Mouse (Mus musculus): Measurements from ENCODE around the gene Ppp1ca. TPM values are rescaled to one million over a fixed set of nuclear protein-coding genes. Genes with fewer than 3 reads are reported as not detected.

Ppp1ca gene
- polyA plus RNA-seq, 1 experiment from 2014 or later: 591 TPM

DNA sequence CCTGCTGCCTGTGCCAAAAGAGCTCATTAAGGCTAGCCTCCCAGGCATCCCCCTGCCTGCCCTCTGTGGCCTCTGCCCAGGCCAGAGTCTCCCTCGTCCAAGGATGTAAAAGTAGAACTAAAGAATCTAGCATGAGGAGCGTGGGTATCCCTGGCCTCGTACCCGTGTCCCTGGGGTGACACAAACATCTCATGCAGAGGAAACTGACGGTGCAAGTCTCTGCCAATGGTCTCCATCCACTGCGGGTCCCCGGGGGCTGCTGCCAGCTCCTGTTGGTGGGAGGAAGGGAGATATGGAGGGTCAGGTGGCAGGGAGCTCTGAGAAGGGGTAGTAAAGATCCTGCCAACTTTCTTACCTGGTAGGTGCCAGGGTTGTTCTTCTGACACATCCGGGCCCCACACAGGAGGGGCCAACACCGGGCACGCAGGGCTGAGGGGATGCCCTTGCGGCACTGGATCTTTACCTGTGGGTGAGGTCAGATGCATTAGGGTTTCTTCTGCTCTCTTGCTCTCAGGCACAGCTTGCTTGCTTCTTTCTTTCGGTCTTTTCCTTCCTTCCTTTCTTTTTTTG lies 2.7 kb upstream of the Ppp1ca start:
- Histone ChIP-seq H3K4me2 (ENCODE audit: low read length) (no peak overlapping the region), H3K9me3 (ENCODE audit: control insufficient read depth, low read length) (no peaks in the 10 kb centered on the region), H3K27me3 (ENCODE audit: control insufficient read depth, insufficient read depth, low read length) (no peaks in the 10 kb centered on the region), H3K36me3 (ENCODE audit: control insufficient read depth, insufficient read depth, low read length) (peaks cover 11% of the 10 kb centered on the region), H3K4me3 (replicated peaks; ENCODE audit: low read depth, low read length) (no peak overlapping the region), H3K27ac (replicated peaks; ENCODE audit: low read depth, low read length) (no peak overlapping the region), H3K9ac (replicated peaks; ENCODE audit: low read length) (no peak overlapping the region), H3K4me1 (ENCODE audit: control insufficient read depth, insufficient read depth, low read length) (peaks cover 11% of the 10 kb centered on the region)
- no peak for ATAC-seq (ENCODE audit: low FRiP score, low TSS enrichment)
- WGBS: 86% methylated on average over 12 of the region's 12 CpGs
- DNase-seq: no peak

DNA sequence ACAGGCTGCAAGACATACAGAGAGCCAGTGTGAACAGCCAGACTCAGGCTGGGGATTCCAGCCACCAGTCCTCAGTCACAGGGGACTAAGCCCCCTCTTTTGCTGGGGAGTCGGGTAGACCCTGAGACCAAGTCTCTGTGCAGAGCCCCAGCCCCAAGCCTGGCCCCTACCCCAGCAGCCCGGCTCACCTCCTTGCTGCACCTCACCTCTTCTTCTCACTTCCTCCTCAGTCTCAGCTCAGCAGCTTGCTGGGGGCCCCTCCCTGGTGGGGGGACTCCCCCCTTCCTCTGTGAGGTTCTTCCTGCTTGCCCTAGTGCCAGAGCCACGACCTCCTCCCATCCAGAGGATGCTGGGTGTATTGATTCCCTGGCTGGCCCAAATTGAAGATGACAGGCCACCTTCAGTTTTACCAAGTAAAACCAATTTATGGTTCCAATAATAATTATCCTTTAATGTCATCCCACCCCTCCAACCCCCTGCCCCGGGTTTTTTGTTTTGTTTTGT lies 982 bp upstream of the Ppp1ca start, which contains the start of gene Tbc1d10c:
Tbc1d10c (minus strand) TSS at position 454 of the 504 bp plus-strand sequence.
- Histone ChIP-seq H3K36me3 (ENCODE audit: control insufficient read depth, insufficient read depth, low read length) (peaks cover 28% of the 10 kb centered on the region), H3K27ac (replicated peaks; ENCODE audit: low read depth, low read length) (peak within 1 kb of the TSS; percentile 89), H3K4me3 (replicated peaks; ENCODE audit: low read depth, low read length) (peak within 1 kb of the TSS; percentile 91), H3K4me2 (ENCODE audit: low read length) (peak within 1 kb of the TSS; percentile 86), H3K27me3 (ENCODE audit: control insufficient read depth, insufficient read depth, low read length) (no peaks in the 10 kb centered on the region), H3K4me1 (ENCODE audit: control insufficient read depth, insufficient read depth, low read length) (peaks cover 11% of the 10 kb centered on the region), H3K9me3 (ENCODE audit: control insufficient read depth, low read length) (no peaks in the 10 kb centered on the region), H3K9ac (replicated peaks; ENCODE audit: low read length) (peak within 1 kb of the TSS; percentile 94)
- 0 out of 2 replicates have a peak, but pooled peaks have one; percentile 9 for ATAC-seq (ENCODE audit: low FRiP score, low TSS enrichment)
- whole genome bisulfite sequencing: 66% methylated on average over 4 of the region's 4 CpGs
- no peak for DNase-seq

DNA sequence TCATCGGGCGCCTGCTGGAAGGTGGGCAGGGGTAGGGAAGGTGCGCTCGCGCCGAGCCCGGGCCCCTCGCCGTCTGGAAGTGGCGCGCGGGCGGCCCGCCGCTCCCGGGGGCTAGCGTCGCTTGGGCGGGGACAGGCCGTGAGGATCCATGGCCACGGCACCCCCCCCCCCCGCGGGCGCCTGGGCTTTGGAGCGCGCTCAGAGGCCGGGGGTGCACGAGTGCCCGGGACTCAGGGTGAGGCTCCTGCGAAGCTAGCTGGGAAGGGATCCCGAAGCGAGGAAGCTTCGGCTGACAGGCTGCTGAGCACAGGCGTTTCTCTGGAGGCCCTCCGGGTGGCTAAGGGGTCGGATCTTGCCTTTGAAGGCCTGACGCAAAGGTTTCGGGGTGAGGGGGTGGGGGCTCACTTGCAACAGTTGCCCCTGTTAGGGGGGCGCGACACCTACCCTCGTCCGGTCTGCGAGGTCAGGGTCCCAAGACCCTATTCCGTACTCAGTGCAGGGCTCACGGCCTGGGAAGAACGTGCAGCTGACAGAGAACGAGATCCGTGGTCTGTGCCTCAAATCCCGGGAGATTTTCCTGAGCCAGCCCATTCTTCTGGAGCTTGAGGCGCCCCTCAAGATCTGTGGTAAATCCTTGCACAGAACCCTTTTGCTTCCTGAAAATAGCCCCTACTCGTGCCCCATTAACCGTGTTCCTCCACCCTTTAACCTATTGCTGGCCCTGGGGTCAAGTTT lies 553 bp downstream of the Ppp1ca start:
- DNase-seq: peak; percentile 65
- under 1% methylated on average over 50 of the region's 52 CpGs for WGBS
- Histone ChIP-seq H3K27me3 (ENCODE audit: control insufficient read depth, insufficient read depth, low read length) (no peaks in the 10 kb centered on the region), H3K4me3 (replicated peaks; ENCODE audit: low read depth, low read length) (peak overlapping the region; percentile 91), H3K9ac (replicated peaks; ENCODE audit: low read length) (peak overlapping the region; percentile 94), H3K4me1 (ENCODE audit: control insufficient read depth, insufficient read depth, low read length) (peaks cover 11% of the 10 kb centered on the region), H3K9me3 (ENCODE audit: control insufficient read depth, low read length) (no peaks in the 10 kb centered on the region), H3K4me2 (ENCODE audit: low read length) (peak overlapping the region; percentile 86), H3K27ac (replicated peaks; ENCODE audit: low read depth, low read length) (peak overlapping the region; percentile 89), H3K36me3 (ENCODE audit: control insufficient read depth, insufficient read depth, low read length) (peaks cover 44% of the 10 kb centered on the region)
- peak; percentile 51 for ATAC-seq (ENCODE audit: low FRiP score, low TSS enrichment)

DNA sequence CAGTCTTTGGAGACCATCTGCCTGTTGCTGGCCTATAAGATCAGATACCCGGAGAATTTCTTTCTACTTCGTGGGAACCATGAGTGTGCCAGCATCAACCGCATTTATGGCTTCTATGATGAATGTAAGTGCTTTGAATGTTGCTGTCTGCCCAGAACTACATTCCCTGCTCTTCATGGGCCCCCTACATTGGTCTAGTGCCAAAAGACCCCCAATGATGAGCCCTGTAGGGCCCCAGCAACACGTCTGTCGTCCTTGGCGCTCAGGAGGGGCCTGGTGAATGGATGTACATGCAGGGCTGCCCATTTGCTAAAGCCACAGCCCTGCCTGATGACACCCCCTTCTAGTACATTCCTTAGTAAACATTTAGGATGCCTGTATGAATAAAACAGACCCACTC lies 1.3 kb downstream of the Ppp1ca start:
- H3K27me3 ChIP-seq (ENCODE audit: control insufficient read depth, insufficient read depth, low read length): no peaks in the 10 kb centered on the region
- ATAC-seq (ENCODE audit: low FRiP score, low TSS enrichment) (no peak), DNase-seq (no peak)
- peaks cover 11% of the 10 kb centered on the region for H3K4me1 ChIP-seq (ENCODE audit: control insufficient read depth, insufficient read depth, low read length)
- WGBS: 63% methylated on average over 6 of the region's 6 CpGs
- peak overlapping the region; percentile 86 for H3K4me2 ChIP-seq (ENCODE audit: low read length)
- H3K9ac ChIP-seq (replicated peaks; ENCODE audit: low read length): peak overlapping the region; percentile 94; the same call in 1 of the 2 replicates
- no peaks in the 10 kb centered on the region for H3K9me3 ChIP-seq (ENCODE audit: control insufficient read depth, low read length)
- H3K27ac ChIP-seq (replicated peaks; ENCODE audit: low read depth, low read length): no peak overlapping the region
- peak overlapping the region; percentile 91 for H3K4me3 ChIP-seq (replicated peaks; ENCODE audit: low read depth, low read length)
- H3K36me3 ChIP-seq (ENCODE audit: control insufficient read depth, insufficient read depth, low read length): peaks cover 46% of the 10 kb centered on the region

DNA sequence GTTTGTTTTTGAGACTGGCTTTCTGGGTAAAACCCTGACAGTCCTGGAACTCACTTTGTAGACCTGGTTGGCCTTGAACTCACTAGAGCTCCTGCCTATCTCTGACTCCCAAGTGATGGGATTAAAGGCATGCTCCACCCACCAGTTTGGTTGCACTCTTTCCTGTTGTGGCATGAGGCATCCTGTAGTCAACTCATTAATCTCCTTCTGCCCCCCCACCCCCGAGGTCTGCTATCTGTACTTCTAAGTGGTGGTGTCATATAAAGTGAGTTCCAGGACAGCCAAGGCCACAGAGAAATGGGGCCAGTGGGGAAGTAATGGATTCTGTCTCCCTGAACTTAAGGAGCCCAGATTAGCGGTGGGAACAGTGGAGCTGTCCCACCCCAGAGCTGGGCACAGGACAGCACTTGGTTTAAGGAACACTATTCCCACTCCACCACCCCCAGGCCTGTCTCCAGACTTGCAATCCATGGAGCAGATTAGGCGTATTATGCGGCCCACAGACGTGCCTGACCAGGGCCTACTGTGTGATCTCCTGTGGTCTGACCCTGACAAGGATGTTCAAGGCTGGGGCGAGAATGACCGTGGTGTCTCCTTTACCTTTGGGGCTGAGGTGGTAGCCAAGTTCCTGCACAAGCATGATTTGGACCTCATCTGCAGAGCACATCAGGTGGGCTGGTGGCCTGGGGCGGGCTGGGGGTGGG lies 2.3 kb downstream of the Ppp1ca start:
- peaks cover 50% of the 10 kb centered on the region for H3K36me3 ChIP-seq (ENCODE audit: control insufficient read depth, insufficient read depth, low read length)
- no peaks in the 10 kb centered on the region for H3K9me3 ChIP-seq (ENCODE audit: control insufficient read depth, low read length)
- WGBS: 92% methylated on average over 8 of the region's 8 CpGs
- ATAC-seq (ENCODE audit: low FRiP score, low TSS enrichment) (no peak), DNase-seq (no peak)
- no peak overlapping the region for H3K9ac ChIP-seq (replicated peaks; ENCODE audit: low read length)
- no peak overlapping the region for H3K4me2 ChIP-seq (ENCODE audit: low read length)
- peaks cover 11% of the 10 kb centered on the region for H3K4me1 ChIP-seq (ENCODE audit: control insufficient read depth, insufficient read depth, low read length)
- H3K4me3 ChIP-seq (replicated peaks; ENCODE audit: low read depth, low read length): no peak overlapping the region
- no peaks in the 10 kb centered on the region for H3K27me3 ChIP-seq (ENCODE audit: control insufficient read depth, insufficient read depth, low read length)
- no peak overlapping the region for H3K27ac ChIP-seq (replicated peaks; ENCODE audit: low read depth, low read length)

DNA sequence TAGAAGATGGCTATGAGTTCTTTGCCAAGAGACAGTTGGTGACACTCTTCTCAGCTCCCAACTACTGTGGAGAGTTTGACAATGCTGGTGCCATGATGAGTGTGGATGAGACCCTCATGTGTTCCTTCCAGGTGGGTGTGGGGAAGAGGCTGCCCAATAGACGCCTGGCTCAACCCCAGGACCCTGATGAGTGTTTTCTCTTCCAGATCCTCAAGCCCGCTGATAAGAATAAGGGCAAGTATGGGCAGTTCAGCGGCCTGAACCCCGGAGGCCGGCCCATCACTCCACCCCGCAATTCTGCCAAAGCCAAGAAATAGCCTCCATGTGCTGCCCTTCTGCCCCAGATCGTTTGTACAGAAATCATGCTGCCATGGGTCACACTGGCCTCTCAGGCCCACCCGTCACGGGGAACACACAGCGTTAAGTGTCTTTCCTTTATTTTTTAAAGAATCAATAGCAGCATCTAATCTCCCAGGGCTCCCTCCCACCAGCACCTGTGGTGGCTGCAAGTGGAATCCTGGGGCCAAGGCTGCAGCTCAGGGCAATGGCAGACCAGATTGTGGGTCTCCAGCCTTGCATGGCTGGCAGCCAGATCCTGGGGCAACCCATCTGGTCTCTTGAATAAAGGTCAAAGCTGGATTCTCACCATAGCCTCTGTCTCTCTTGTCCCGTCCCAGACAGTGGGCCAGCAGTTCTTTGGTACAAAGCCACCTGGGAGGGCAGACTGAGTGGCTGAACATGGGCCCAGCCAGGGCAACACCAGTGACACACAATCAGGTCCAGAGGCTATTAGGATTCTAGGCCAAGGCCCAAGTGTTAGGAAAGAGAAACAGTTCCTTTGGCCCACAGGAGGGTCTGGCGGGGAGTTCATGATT lies 3.1 kb downstream of the Ppp1ca start:
- Histone ChIP-seq H3K27me3 (ENCODE audit: control insufficient read depth, insufficient read depth, low read length) (no peaks in the 10 kb centered on the region), H3K4me1 (ENCODE audit: control insufficient read depth, insufficient read depth, low read length) (peaks cover 11% of the 10 kb centered on the region), H3K9me3 (ENCODE audit: control insufficient read depth, low read length) (no peaks in the 10 kb centered on the region), H3K9ac (replicated peaks; ENCODE audit: low read length) (no peak overlapping the region), H3K36me3 (ENCODE audit: control insufficient read depth, insufficient read depth, low read length) (peaks cover 50% of the 10 kb centered on the region), H3K4me2 (ENCODE audit: low read length) (no peak overlapping the region), H3K27ac (replicated peaks; ENCODE audit: low read depth, low read length) (no peak overlapping the region), H3K4me3 (replicated peaks; ENCODE audit: low read depth, low read length) (no peak overlapping the region)
- 82% methylated on average over 12 of the region's 12 CpGs for WGBS
- no peak for DNase-seq
- ATAC-seq (ENCODE audit: low FRiP score, low TSS enrichment): no peak

DNA sequence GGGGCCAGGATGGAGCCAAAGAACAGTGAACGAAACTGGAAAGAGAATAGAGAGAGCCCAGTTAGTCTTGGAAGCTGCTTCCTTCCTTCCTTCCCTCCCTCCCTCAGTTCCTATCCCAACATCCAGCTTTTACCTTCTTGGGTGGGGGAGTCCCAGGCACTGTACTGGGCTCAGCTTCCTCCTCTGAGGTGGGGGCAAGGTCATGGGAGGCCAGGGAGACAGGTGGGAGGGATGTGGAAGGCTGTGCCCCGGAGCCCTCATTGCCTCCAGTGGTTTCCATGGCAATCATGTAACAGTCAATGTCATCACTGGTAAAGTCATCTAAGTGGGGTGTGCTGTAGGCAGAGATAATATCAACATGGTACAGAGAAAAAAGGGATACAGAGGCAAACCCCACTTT lies 4.2 kb downstream of the Ppp1ca start:
- Histone ChIP-seq H3K9ac (replicated peaks; ENCODE audit: low read length) (no peak overlapping the region), H3K4me2 (ENCODE audit: low read length) (no peak overlapping the region), H3K4me1 (ENCODE audit: control insufficient read depth, insufficient read depth, low read length) (peaks cover 20% of the 10 kb centered on the region), H3K4me3 (replicated peaks; ENCODE audit: low read depth, low read length) (no peak overlapping the region), H3K27ac (replicated peaks; ENCODE audit: low read depth, low read length) (no peak overlapping the region), H3K27me3 (ENCODE audit: control insufficient read depth, insufficient read depth, low read length) (no peaks in the 10 kb centered on the region), H3K9me3 (ENCODE audit: control insufficient read depth, low read length) (no peaks in the 10 kb centered on the region), H3K36me3 (ENCODE audit: control insufficient read depth, insufficient read depth, low read length) (peaks cover 50% of the 10 kb centered on the region)
- no peak for DNase-seq
- WGBS: 66% methylated on average over 2 of the region's 2 CpGs
- ATAC-seq (ENCODE audit: low FRiP score, low TSS enrichment): no peak

DNA sequence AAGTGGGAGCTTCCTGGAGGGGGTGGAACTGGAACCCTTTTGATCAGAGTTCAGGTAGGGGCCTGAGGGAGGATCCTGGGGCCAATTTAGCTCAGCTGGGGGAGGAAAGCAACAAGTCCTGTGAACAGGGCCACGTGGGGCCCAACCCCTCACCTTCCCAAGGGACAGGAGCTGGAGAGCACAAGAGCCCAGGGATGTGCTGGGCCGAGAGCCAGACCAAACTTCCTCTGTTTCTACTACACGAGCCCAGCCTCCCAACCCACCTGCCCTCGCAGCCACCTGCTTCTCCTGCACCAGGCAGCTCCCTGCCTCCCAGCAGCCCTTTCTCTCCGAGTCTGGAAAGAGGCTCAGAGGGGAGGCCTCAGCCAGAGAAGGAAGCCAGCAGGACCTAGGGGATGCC lies 4.7 kb downstream of the Ppp1ca start:
- no peak overlapping the region for H3K4me3 ChIP-seq (replicated peaks; ENCODE audit: low read depth, low read length)
- no peak for DNase-seq
- H3K9me3 ChIP-seq (ENCODE audit: control insufficient read depth, low read length): no peaks in the 10 kb centered on the region
- no peaks in the 10 kb centered on the region for H3K27me3 ChIP-seq (ENCODE audit: control insufficient read depth, insufficient read depth, low read length)
- no peak for ATAC-seq (ENCODE audit: low FRiP score, low TSS enrichment)
- peaks cover 50% of the 10 kb centered on the region for H3K36me3 ChIP-seq (ENCODE audit: control insufficient read depth, insufficient read depth, low read length)
- 69% methylated on average over 5 of the region's 5 CpGs for WGBS
- no peak overlapping the region for H3K9ac ChIP-seq (replicated peaks; ENCODE audit: low read length)
- H3K4me2 ChIP-seq (ENCODE audit: low read length): no peak overlapping the region
- H3K4me1 ChIP-seq (ENCODE audit: control insufficient read depth, insufficient read depth, low read length): peaks cover 22% of the 10 kb centered on the region
- no peak overlapping the region for H3K27ac ChIP-seq (replicated peaks; ENCODE audit: low read depth, low read length)
